Mouse (Mus musculus): Measurements from ENCODE around the gene Ncapd3. TPM values are rescaled to one million over a fixed set of nuclear protein-coding genes. Genes with fewer than 3 reads are reported as not detected.

Ncapd3 gene
- polyA plus RNA-seq, 1 experiment from 2014 or later = 17.7 TPM

Other genes with a start within 250 kb of the Ncapd3 start
- gene Glb1l2, start 223.7 kb upstream of the Ncapd3 start, polyA plus RNA-seq (2014; fragmentation: Nextera tagmentation; extraction: Ambion mirVana) = 2.9 and 3.3 TPM in 2 replicates
- gene Glb1l3, start 169.3 kb upstream of the Ncapd3 start, polyA plus RNA-seq (2014; fragmentation: Nextera tagmentation; extraction: Ambion mirVana) = 0.21 TPM in 1 of 2 replicates, not detected in the other
- gene Gm1110, start 107.1 kb upstream of the Ncapd3 start, polyA plus RNA-seq (2014; fragmentation: Nextera tagmentation; extraction: Ambion mirVana) = 0.63 and 1.0 TPM in 2 replicates
- 36.3 and 36.4 TPM in 2 replicates for gene Acad8, start 30.6 kb upstream of the Ncapd3 start, polyA plus RNA-seq (2014; fragmentation: Nextera tagmentation; extraction: Ambion mirVana)
- gene Thyn1, start 30.5 kb upstream of the Ncapd3 start, polyA plus RNA-seq (2014; fragmentation: Nextera tagmentation; extraction: Ambion mirVana) = 128 and 139 TPM in 2 replicates
- gene Vps26b, start 110 bp upstream of the Ncapd3 start, polyA plus RNA-seq (2014; fragmentation: Nextera tagmentation; extraction: Ambion mirVana) = 99.2 and 110 TPM in 2 replicates
- gene Jam3, start 125.2 kb downstream of the Ncapd3 start, polyA plus RNA-seq (2014; fragmentation: Nextera tagmentation; extraction: Ambion mirVana) = 44.5 and 46.1 TPM in 2 replicates